Mouse (Mus musculus) monocyte, adult 2 months (primary cell): ENCODE measurements around the gene Prr23a2.
"Not testable (repeated sequence)": the region's sequence is repeated elsewhere in the genome, so short reads cannot be mapped to it uniquely, and the experiment has no call there.

ENCODE experiments used
- DNase-seq, 2 experiments: peaks; one replicate each; pipeline ENCODE4 v3.0.0; 2022; ENCODE audit warnings: low spot score in 2 of 2, low read depth in 1 of 2

The Prr23a2 gene

DNA sequence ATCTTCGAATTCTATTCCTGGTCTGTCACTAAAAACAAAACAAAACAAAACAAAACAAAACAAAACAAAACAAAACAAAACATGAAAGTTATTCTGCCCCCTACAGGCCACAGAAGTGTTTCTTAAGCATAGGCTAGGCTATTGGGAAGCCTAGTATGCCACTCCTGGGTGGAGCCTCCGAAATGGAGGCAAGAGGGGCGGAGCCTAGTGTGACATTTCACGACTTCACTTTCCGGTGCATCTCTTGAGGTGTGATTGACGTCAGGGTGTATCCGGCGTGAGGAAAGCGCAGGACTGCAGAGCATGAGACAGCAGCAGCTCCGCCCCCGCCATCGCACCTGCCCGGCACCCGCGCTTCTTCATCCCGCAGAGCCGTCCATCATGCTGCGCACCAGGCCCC lies at the start of gene Prr23a2:
Gene Prr23a2 (plus strand): TSS at position 285 of the 400 bp plus-strand sequence.
- no peak for DNase-seq

- no peak for DNase-seq
These were observed 48.7 kb upstream of the Prr23a2 start for GRCm38 (mm10) chr9:98807631-98808030.

- not testable (repeated sequence) for DNase-seq
These were observed 46.8 kb upstream of the Prr23a2 start for GRCm38 (mm10) chr9:98809526-98809925.

DNA sequence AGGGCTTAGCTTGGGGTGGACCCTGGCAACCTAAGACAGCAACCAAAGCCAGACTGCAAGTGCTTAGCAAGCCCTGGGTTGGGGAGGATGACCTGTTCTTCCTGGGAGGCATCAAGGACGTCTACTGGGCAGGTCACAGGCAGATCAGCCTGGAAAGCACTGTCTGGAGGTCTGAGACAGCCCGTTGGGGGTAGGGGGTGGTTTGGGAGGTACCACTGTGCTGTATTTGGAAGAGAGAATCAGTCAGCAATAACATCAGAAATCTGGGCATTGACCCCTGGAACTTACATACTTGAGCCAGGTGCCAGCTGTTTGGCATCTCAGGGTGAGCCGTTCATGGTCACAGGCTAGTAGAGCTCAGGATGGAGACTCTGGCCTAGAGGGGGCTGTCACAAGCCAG lies 40.2 kb upstream of the Prr23a2 start:
- DNase-seq: no peak

GRCm38 (mm10) chr9:98817592-98817991 lies 38.7 kb upstream of the Prr23a2 start:
- DNase-seq: no peak

DNA sequence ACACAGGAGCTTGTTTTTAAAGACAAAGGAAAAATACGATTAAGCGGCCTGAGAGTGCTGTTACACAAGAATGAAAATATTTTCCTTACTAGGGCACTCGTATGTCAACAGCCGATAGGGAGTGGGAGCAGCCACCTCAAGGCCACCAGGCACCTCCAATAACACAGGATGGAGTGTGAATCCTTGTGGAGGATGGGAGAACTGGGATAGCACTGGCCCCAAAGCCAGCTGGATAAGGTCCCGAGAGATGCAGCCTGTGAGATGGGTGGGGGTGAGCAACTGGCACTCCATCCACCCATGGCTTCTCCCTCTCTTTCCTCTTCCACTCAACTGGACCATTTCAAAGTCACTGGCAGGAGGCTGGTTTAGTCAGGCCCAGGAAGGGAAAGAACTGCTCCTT lies 37.3 kb upstream of the Prr23a2 start:
- no peak for DNase-seq

GRCm38 (mm10) chr9:98819481-98819880 lies 36.8 kb upstream of the Prr23a2 start:
- no peak for DNase-seq

- DNase-seq: no peak
These were observed 35.8 kb upstream of the Prr23a2 start for GRCm38 (mm10) chr9:98820461-98820860.

GRCm38 (mm10) chr9:98821067-98821466 lies 35.2 kb upstream of the Prr23a2 start:
- DNase-seq: no peak

- DNase-seq: no peak
These were observed 32.5 kb upstream of the Prr23a2 start for GRCm38 (mm10) chr9:98823805-98824204.

DNA sequence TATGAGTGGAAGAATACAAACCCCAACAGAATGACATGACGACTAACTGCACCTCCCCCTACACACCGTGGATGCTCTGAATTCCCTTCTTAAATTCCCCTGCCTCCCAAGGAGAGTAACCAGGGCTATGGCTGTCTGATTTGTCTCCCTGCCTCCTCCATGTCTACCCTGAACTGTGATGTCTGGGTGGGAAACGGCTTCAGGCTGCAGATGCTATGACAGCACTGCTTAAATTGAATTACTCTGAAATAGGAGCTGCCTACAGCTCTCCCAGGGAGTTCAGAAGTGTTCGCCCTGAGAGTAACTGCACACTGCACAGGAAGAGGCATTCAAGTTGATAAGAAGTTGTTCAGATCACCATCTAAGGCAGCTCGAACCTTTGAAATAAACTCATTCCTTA lies 26.8 kb upstream of the Prr23a2 start:
- no peak for DNase-seq

- DNase-seq: no peak
These were observed 18.7 kb upstream of the Prr23a2 start for GRCm38 (mm10) chr9:98837537-98838074.

DNA sequence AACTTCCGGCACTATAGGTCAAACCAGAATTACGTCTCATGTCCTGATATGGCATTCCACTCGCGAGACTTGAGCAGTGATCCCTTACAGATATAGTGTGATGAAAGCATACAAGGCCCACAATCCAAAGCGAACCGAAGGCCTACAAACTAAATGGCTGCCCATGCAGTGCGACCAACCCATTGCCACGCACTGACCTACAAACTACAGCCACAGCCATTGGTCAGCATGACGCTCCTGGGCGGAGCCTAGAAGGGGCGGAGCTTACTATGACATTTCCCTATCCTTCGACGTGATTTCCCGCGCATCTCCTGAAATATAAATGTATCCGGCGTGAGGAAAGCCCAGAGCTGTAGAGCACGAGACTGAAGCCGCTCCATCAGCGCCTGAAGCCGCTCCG lies 14.2 kb upstream of the Prr23a2 start, which contains the start of gene Prr23a1:
Gene Prr23a1 (plus strand): TSS at position 387 of the 400 bp plus-strand sequence.
- DNase-seq: no peak

- no peak for DNase-seq
These were observed 7.2 kb downstream of the Prr23a2 start for GRCm38 (mm10) chr9:98863463-98863862.

DNA sequence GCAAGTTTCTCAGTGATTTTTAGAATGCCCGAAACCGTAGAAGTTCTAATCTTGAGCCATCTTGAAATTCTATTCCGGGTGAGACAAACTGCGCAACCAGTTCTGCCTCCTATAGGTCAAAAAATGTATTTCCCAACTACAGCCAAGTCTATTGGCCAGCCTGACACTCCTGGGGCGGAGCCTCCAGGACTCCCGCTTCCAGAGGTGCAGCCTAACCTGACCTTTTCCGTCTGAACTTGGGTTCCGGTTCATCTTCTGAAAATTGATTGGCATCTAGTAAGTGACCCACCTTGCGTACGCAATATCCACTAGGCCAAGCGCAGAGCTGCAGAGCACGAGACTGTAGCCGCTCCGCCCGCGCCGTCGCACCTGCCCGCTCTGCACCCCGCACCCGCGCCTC lies 8.3 kb downstream of the Prr23a2 start, which contains the start of gene Prr23a3:
Gene Prr23a3 (plus strand): TSS at position 197 of the 400 bp plus-strand sequence.
- DNase-seq: no peak

DNA sequence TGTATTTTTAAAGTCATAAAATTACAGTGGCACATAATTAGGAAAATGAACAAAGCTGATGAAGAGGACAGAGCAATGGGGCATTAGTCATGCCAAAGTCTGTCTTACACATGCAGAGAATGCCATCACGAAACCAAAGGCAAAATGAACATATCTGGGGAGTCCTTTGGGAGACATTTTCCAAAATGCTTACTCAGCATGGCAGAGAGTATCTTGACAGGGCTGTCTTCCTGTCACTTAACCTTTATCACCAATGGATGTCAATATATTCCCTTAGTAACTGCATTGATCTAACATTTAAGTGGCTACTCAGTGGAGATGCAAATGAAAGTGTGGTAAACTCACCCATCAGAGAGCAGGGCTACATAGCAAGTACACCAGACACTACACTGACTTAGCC lies 45.2 kb downstream of the Prr23a2 start:
- DNase-seq: no peak

DNA sequence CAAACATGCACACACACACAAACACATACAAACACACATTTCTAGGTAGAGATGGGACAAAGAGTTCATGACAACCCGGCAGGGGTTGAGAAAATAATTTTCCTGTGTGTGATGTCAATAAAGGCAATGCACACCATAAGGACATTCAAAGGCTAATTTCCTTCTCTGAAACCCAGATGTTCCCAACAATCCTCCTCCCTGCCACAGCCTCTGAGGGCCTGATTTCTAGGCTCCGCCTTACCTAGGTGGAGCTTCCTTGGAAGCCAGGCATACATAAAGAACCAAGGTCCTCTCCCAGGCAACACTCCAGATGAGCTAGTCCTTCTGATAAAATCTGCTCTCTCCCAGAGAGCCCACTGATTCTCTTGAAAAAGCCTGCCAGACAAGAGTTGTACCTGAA lies 46.5 kb downstream of the Prr23a2 start, which contains the start of gene 7420426K07Rik:
Gene 7420426K07Rik (plus strand): TSS at position 301 of the 400 bp plus-strand sequence.
- no peak for DNase-seq
